Mouse (Mus musculus) common myeloid progenitor, adult 5-6 weeks (primary cell): ENCODE data around the gene Gpc6. TPM values are rescaled to one million over a fixed set of nuclear protein-coding genes. Genes with fewer than 3 reads are reported as not detected.

Experiments
- ATAC-seq: replicated peaks from 2 replicates; pipeline ENCODE4 v1.8.0; 2016; ENCODE audit warnings: low read depth, mild to moderate bottlenecking, moderate TSS enrichment, inconsistent platforms; ENCODE audit not compliant: poor library complexity, severe bottlenecking
- total RNA-seq: library from RNA; stranded (forward); fragments of 200-1000, 187-1606 nt; gene quantifications from 2 replicates; pipeline ENCODE4 v1.2.3, GENCODE M21; 2017

The Gpc6 gene
- total RNA-seq, 1 experiment from 2014 or later: not detected

- no peak for ATAC-seq
These were observed 20.9 kb downstream of the Gpc6 start for GRCm38 (mm10) chr14:116945975-116946374.

- ATAC-seq: no peak
These were observed 22.3 kb downstream of the Gpc6 start for GRCm38 (mm10) chr14:116947461-116947860.

- no peak for ATAC-seq
These were observed 22.9 kb downstream of the Gpc6 start for GRCm38 (mm10) chr14:116947939-116948591.

- ATAC-seq: no peak
These were observed 32.0 kb downstream of the Gpc6 start for GRCm38 (mm10) chr14:116957154-116957553.

GRCm38 (mm10) chr14:116964837-116965236, 39.7 kb downstream of the Gpc6 start:
- ATAC-seq: no peak

- no peak for ATAC-seq
These were observed 49.6 kb downstream of the Gpc6 start for GRCm38 (mm10) chr14:116974708-116975107.

GRCm38 (mm10) chr14:116975224-116975623, 50.1 kb downstream of the Gpc6 start:
- ATAC-seq: no peak

- ATAC-seq: no peak
These were observed 52.1 kb downstream of the Gpc6 start for GRCm38 (mm10) chr14:116977259-116977658.

- no peak for ATAC-seq
These were observed 54.7 kb downstream of the Gpc6 start for GRCm38 (mm10) chr14:116979714-116980382.

- no peak for ATAC-seq
These were observed 56.6 kb downstream of the Gpc6 start for GRCm38 (mm10) chr14:116981711-116982110.

- ATAC-seq: no peak
These were observed 62.2 kb downstream of the Gpc6 start for GRCm38 (mm10) chr14:116987341-116987740.

- ATAC-seq: no peak
These were observed 75.3 kb downstream of the Gpc6 start for GRCm38 (mm10) chr14:117000376-117000775.

GRCm38 (mm10) chr14:117002313-117002712, 77.2 kb downstream of the Gpc6 start:
- no peak for ATAC-seq

- no peak for ATAC-seq
These were observed 83.7 kb downstream of the Gpc6 start for GRCm38 (mm10) chr14:117008781-117009180.

GRCm38 (mm10) chr14:117012969-117013368, 87.9 kb downstream of the Gpc6 start:
- no peak for ATAC-seq

- no peak for ATAC-seq
These were observed 88.5 kb downstream of the Gpc6 start for GRCm38 (mm10) chr14:117013554-117014117.

- no peak for ATAC-seq
These were observed 90.3 kb downstream of the Gpc6 start for GRCm38 (mm10) chr14:117015333-117015922.

GRCm38 (mm10) chr14:117022180-117022799, 97.2 kb downstream of the Gpc6 start:
- ATAC-seq: no peak

- no peak for ATAC-seq
These were observed 109.0 kb downstream of the Gpc6 start for GRCm38 (mm10) chr14:117034146-117034545.

- no peak for ATAC-seq
These were observed 115.9 kb downstream of the Gpc6 start for GRCm38 (mm10) chr14:117041017-117041416.

- no peak for ATAC-seq
These were observed 123.8 kb downstream of the Gpc6 start for GRCm38 (mm10) chr14:117048951-117049350.
